Mouse (Mus musculus): ENCODE measurements around the gene Fto. TPM values are rescaled to one million over a fixed set of nuclear protein-coding genes. Genes with fewer than 3 reads are reported as not detected.

Fto gene
- polyA plus RNA-seq, 2 experiments = 10.0 to 15.6 TPM

DNA sequence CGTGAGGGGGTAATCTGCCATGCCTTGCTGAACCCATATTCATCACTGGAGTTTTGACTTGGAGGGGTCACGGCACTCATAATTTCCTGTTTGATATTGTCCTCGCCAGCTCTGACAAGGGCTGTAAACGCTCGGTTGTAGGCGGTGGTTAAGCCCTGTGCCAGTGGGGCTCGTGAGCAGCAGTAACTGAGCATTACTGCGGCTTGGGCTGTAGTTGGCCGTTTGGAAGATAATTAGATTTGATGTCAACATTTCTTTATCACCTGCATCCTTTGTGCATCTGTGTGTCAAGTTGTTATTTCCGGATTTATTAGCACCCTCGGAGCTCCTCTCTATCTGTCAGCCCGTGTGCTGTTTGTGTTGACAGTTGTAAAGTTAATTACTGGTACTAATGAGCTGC, 309.4 kb downstream of the Fto start:
- Histone ChIP-seq H3K9me3 (ENCODE audit: control insufficient read depth, low read length) (no peaks in the 10 kb centered on the region), H3K4me2 (ENCODE audit: low read depth) (no peak overlapping the region), H3K36me3 (replicated peaks; ENCODE audit: control insufficient read depth, insufficient read depth, low read depth) (no peaks in the 10 kb centered on the region), H3K4me3 (ENCODE audit: insufficient read depth in 1 of 2, low read depth in 2 of 2, low read length in 2 of 2) (no peak overlapping the region), H3K27ac (no peak overlapping the region), H3K9ac (replicated peaks) (no peak overlapping the region), H3K27me3 (ENCODE audit: control insufficient read depth, insufficient read depth, low read length) (no peaks in the 10 kb centered on the region), H3K4me1 (replicated peaks; ENCODE audit: control insufficient read depth in 2 of 2, insufficient read depth in 2 of 2, low read length in 1 of 2) (no peaks in the 10 kb centered on the region)
- DNase-seq (ENCODE audit: low read depth in 3 of 3, low spot score in 3 of 3) = no peak
- TF ChIP-seq CTCF (IDR thresholded peaks at IDR 0.05; ENCODE audit: low read depth) (no peak), EP300 (IDR thresholded peaks at IDR 0.05; ENCODE audit: low read depth) (no peak)
- WGBS (ENCODE audit: insufficient replicate concordance) = 65% methylated on average over 12 of the region's 12 CpGs
- no peak for ATAC-seq (ENCODE audit: insufficient read depth)

- H3K9ac ChIP-seq (replicated peaks) = no peak overlapping the region
- 62% methylated on average over 18 of the region's 18 CpGs for WGBS (ENCODE audit: insufficient replicate concordance)
- no peak overlapping the region for H3K4me3 ChIP-seq (ENCODE audit: insufficient read depth in 1 of 2, low read depth in 2 of 2, low read length in 2 of 2)
- TF ChIP-seq EP300 (IDR thresholded peaks at IDR 0.05; ENCODE audit: low read depth) (no peak), CTCF (IDR thresholded peaks at IDR 0.05; ENCODE audit: low read depth) (no peak)
- no peaks in the 10 kb centered on the region for H3K4me1 ChIP-seq (replicated peaks; ENCODE audit: control insufficient read depth in 2 of 2, insufficient read depth in 2 of 2, low read length in 1 of 2)
- no peaks in the 10 kb centered on the region for H3K27me3 ChIP-seq (ENCODE audit: control insufficient read depth, insufficient read depth, low read length)
- H3K9me3 ChIP-seq (ENCODE audit: control insufficient read depth, low read length) = no peaks in the 10 kb centered on the region
- ATAC-seq (ENCODE audit: insufficient read depth) = no peak
- no peak overlapping the region for H3K27ac ChIP-seq
- no peaks in the 10 kb centered on the region for H3K36me3 ChIP-seq (replicated peaks; ENCODE audit: control insufficient read depth, insufficient read depth, low read depth)
- no peak overlapping the region for H3K4me2 ChIP-seq (ENCODE audit: low read depth)
- no peak for DNase-seq (ENCODE audit: low read depth in 3 of 3, low spot score in 3 of 3)
Measured at GRCm38 (mm10) chr8:91625686-91626558, 312.6 kb downstream of the Fto start.

DNA sequence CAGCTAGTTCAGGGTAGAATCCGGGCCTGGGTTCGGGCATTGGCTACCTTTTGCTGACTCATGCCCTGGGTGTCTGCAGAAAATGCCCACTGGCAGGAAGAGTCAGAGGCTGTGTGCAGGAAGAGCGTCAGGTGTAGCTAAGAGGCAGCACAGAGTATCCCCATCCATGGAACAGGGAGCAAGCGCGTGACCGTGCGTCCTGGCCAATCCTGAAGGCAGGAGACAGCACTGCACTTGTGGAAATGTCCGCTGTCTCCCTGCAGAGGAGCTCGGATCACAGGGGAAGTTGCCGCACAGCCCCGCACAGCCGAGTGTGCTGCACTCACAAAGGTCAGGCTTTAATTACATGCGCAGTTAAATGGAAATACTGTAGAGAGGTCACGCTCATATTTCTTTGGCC, 316.3 kb downstream of the Fto start:
- Histone ChIP-seq H3K36me3 (replicated peaks; ENCODE audit: control insufficient read depth, insufficient read depth, low read depth) (no peaks in the 10 kb centered on the region), H3K27me3 (ENCODE audit: control insufficient read depth, insufficient read depth, low read length) (no peaks in the 10 kb centered on the region), H3K4me1 (replicated peaks; ENCODE audit: control insufficient read depth in 2 of 2, insufficient read depth in 2 of 2, low read length in 1 of 2) (no peaks in the 10 kb centered on the region), H3K27ac (no peak overlapping the region), H3K4me2 (ENCODE audit: low read depth) (no peak overlapping the region), H3K9me3 (ENCODE audit: control insufficient read depth, low read length) (no peaks in the 10 kb centered on the region), H3K4me3 (ENCODE audit: insufficient read depth in 1 of 2, low read depth in 2 of 2, low read length in 2 of 2) (no peak overlapping the region), H3K9ac (replicated peaks) (no peak overlapping the region)
- ATAC-seq (ENCODE audit: insufficient read depth) = no peak
- no peak for TF ChIP-seq EP300 (IDR thresholded peaks at IDR 0.05; ENCODE audit: low read depth)
- TF ChIP-seq CTCF (IDR thresholded peaks at IDR 0.05; ENCODE audit: low read depth) = no peak
- DNase-seq (ENCODE audit: low read depth in 3 of 3, low spot score in 3 of 3) = no peak
- 29% methylated on average over 14 of the region's 14 CpGs for WGBS (ENCODE audit: insufficient replicate concordance)

- H3K27me3 ChIP-seq (ENCODE audit: control insufficient read depth, insufficient read depth, low read length) = no peaks in the 10 kb centered on the region
- no peak overlapping the region for H3K4me3 ChIP-seq (ENCODE audit: insufficient read depth in 1 of 2, low read depth in 2 of 2, low read length in 2 of 2)
- H3K36me3 ChIP-seq (replicated peaks; ENCODE audit: control insufficient read depth, insufficient read depth, low read depth) = no peaks in the 10 kb centered on the region
- H3K9me3 ChIP-seq (ENCODE audit: control insufficient read depth, low read length) = no peaks in the 10 kb centered on the region
- H3K9ac ChIP-seq (replicated peaks) = no peak overlapping the region
- 63% methylated on average over 16 of the region's 16 CpGs for WGBS (ENCODE audit: insufficient replicate concordance)
- DNase-seq (ENCODE audit: low read depth in 3 of 3, low spot score in 3 of 3) (no peak), ATAC-seq (ENCODE audit: insufficient read depth) (no peak)
- TF ChIP-seq CTCF (IDR thresholded peaks at IDR 0.05; ENCODE audit: low read depth) (no peak), EP300 (IDR thresholded peaks at IDR 0.05; ENCODE audit: low read depth) (no peak)
- no peak overlapping the region for H3K27ac ChIP-seq
- H3K4me2 ChIP-seq (ENCODE audit: low read depth) = no peak overlapping the region
- H3K4me1 ChIP-seq (replicated peaks; ENCODE audit: control insufficient read depth in 2 of 2, insufficient read depth in 2 of 2, low read length in 1 of 2) = no peaks in the 10 kb centered on the region
Measured at GRCm38 (mm10) chr8:91630320-91631033, 317.2 kb downstream of the Fto start.

DNA sequence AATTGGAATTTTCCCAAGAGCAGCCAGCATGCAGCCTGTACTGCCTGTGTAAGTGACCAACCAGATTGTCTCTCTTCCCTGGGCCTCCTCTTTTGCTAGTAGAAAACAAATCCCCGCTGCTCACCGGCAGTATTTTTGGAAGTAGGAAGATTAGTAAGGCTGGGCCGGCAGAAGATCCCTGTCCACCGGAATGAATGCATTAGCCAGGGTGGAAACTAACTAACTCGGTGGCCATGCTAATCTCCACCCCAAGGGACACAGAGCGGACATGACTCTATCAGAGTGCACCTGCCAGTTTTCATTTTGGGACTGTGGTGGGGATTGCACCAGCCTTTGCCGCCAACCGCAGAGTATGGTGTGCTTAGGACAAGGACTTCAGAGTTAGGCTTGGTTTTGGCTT, 319.1 kb downstream of the Fto start:
- WGBS (ENCODE audit: insufficient replicate concordance) = 73% methylated on average over 8 of the region's 8 CpGs

More for the DNA sequence above, 319.1 kb downstream of the Fto start:
- no peak overlapping the region for H3K27ac ChIP-seq
- no peaks in the 10 kb centered on the region for H3K27me3 ChIP-seq (ENCODE audit: control insufficient read depth, insufficient read depth, low read length)
- H3K4me1 ChIP-seq (replicated peaks; ENCODE audit: control insufficient read depth in 2 of 2, insufficient read depth in 2 of 2, low read length in 1 of 2) = no peaks in the 10 kb centered on the region
- DNase-seq (ENCODE audit: low read depth in 3 of 3, low spot score in 3 of 3) (no peak), ATAC-seq (ENCODE audit: insufficient read depth) (no peak)
- H3K4me3 ChIP-seq (ENCODE audit: insufficient read depth in 1 of 2, low read depth in 2 of 2, low read length in 2 of 2) = no peak overlapping the region
- no peak overlapping the region for H3K9ac ChIP-seq (replicated peaks)
- TF ChIP-seq CTCF (IDR thresholded peaks at IDR 0.05; ENCODE audit: low read depth) = no peak
- no peak for TF ChIP-seq EP300 (IDR thresholded peaks at IDR 0.05; ENCODE audit: low read depth)
- no peaks in the 10 kb centered on the region for H3K9me3 ChIP-seq (ENCODE audit: control insufficient read depth, low read length)
- H3K4me2 ChIP-seq (ENCODE audit: low read depth) = no peak overlapping the region
- no peaks in the 10 kb centered on the region for H3K36me3 ChIP-seq (replicated peaks; ENCODE audit: control insufficient read depth, insufficient read depth, low read depth)

Measured in liver, embryonic 14.5 days (tissue).